Mouse (Mus musculus): ENCODE results near the gene Cass4. TPM values are rescaled to one million over a fixed set of nuclear protein-coding genes. Genes with fewer than 3 reads are reported as not detected.
A peak's percentile ranks its signal among the peaks of the same experiment; 100 is the strongest.

Gene Cass4
- polyA plus RNA-seq, 1 experiment from 2014 or later, result 0.31 TPM

DNA sequence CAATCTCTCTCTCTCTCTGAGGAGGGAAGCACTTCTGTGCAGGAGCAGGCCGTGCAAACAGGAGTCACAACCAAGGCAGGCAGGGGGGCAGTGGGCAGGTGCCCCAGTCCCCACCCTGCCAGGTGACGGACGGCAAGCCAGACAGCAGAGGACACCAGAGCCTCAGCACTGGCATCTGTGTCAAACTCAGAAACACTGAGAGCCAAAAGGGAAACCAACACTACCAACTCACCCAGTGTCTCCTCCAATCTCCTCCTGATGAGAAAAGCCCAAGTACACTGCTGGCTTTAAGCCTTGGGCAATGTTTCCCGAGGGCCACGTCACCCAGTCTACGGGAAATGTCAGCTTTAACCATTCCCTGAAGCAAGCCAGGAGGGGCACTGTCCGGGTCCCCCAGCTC, 30.4 kb upstream of the Cass4 start:
- Histone ChIP-seq H3K9ac (replicated peaks) (no peak overlapping the region), H3K4me2 (replicated peaks) (no peak overlapping the region), H3K9me3 (no peaks in the 10 kb centered on the region), H3K4me3 (no peak overlapping the region), H3K27ac (replicated peaks) (no peak overlapping the region), H3K27me3 (no peaks in the 10 kb centered on the region), H3K4me1 (peaks cover 9% of the 10 kb centered on the region), H3K36me3 (peaks cover 90% of the 10 kb centered on the region)
- no peak for ATAC-seq (ENCODE audit: low FRiP score, low read depth)
- WGBS, result 87% methylated on average over 7 of the region's 7 CpGs

DNA sequence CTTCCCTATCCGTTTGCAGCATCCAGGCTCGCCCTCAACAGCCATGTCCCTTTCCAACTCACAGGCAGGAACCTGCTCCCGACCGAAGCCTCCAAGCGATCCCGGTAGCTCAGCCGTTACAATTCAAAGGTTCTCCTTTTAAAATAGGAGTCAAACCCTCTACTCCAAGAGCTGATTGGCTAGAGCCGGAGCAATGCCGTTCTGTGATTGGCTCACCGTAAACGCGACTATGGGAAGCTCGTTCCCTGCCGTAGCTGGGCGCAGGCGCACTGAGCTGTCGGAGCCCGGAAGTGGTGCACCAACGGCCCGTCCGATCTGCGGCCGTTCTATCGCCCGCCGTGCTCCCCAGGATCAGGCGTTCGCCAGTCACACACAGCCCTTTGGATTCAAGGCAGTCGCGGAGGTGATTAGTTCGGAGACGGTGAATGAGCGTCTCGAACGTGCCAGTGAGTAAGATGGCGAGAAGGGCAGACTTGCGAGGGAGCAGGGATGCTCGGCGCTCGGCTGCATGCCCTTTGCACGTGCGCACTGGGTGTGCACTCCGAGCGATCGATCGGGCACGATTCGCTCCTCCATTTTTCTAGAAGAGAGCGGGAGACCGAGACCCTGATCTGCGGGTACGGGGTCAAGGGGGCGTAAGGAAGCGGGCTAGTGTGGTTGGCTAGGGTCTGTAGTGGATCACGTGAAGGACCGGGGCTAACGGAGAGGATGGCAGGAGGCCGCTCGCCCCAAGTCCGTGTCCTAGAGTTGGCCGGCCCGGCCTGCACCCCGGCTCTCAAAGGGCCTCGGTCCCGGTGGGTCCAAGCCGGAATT, 23.0 kb upstream of the Cass4 start, which contains the start of the genes Aurka and Cstf1:
Gene Aurka, minus strand, starts transcription at position 125 of the 813 bp plus-strand sequence.
Gene Cstf1, plus strand, starts transcription at position 271 of the 813 bp plus-strand sequence.
- peak within 1 kb of the TSS; percentile 78 for H3K27ac ChIP-seq (replicated peaks)
- H3K4me1 ChIP-seq, result peaks cover 33% of the 10 kb centered on the region
- H3K4me3 ChIP-seq, result peak within 1 kb of the TSS; percentile 95
- no peaks in the 10 kb centered on the region for H3K27me3 ChIP-seq
- under 1% methylated on average over 66 of the region's 66 CpGs for WGBS
- peaks cover 46% of the 10 kb centered on the region for H3K36me3 ChIP-seq
- peak within 1 kb of the TSS; percentile 69 for H3K4me2 ChIP-seq (replicated peaks)
- H3K9ac ChIP-seq (replicated peaks), result peak within 1 kb of the TSS; percentile 89
- no peaks in the 10 kb centered on the region for H3K9me3 ChIP-seq
- peak; percentile 97 for ATAC-seq (ENCODE audit: low FRiP score, low read depth)

DNA sequence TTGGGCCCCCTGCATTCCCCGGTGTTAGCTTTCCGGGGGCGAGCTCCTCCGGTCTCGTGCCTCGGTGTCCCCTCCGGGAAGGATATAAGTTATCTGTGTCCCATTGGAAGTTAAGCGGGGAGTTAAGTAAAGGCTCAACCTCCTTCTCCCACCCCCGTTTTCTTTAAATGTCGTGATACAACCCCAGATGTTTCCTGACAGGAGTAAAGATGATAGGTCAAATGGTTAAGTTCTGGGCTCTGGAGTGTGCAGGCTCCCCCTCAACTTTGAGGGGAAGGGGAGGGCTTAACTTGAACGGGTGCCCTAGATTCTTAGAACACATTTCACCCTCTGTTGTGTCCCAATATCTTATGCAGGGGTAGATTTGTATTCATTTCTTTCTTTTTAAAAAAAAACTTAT, 22.3 kb upstream of the Cass4 start:
- H3K9ac ChIP-seq (replicated peaks), result peak overlapping the region; percentile 89
- no peaks in the 10 kb centered on the region for H3K27me3 ChIP-seq
- ATAC-seq (ENCODE audit: low FRiP score, low read depth), result 0 out of 2 replicates have a peak, but pooled peaks have one; percentile 0
- peak overlapping the region; percentile 69 for H3K4me2 ChIP-seq (replicated peaks)
- H3K36me3 ChIP-seq, result peaks cover 47% of the 10 kb centered on the region
- H3K9me3 ChIP-seq, result no peaks in the 10 kb centered on the region
- 0% methylated on average over 11 of the region's 11 CpGs for WGBS
- peak overlapping the region; percentile 78 for H3K27ac ChIP-seq (replicated peaks)
- H3K4me3 ChIP-seq, result peak overlapping the region; percentile 95
- H3K4me1 ChIP-seq, result peaks cover 33% of the 10 kb centered on the region

DNA sequence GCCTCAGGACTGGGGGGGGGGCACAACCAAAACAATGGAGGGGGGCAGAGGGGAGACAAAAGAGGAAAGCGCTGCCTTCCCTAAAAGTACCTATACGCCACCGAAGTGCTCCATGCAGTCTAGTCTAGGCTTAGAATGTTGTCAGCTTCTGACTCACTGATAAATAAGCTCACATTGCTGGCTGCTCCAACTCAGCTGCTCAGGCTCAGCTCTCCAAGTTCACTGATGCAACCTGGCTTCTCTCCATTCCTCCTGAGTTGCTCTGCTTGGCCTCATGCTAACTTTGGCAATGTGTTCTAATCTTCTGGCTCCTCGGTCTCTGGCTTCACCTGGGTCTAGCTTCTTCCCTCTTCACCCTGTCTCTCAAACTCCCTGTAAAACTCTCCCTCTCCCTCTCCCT, 17.0 kb upstream of the Cass4 start:
- Histone ChIP-seq H3K4me2 (replicated peaks) (no peak overlapping the region), H3K9me3 (no peaks in the 10 kb centered on the region), H3K27ac (replicated peaks) (no peak overlapping the region), H3K4me3 (no peak overlapping the region), H3K36me3 (peaks cover 87% of the 10 kb centered on the region), H3K9ac (replicated peaks) (no peak overlapping the region), H3K4me1 (peaks cover 6% of the 10 kb centered on the region), H3K27me3 (no peaks in the 10 kb centered on the region)
- no peak for ATAC-seq (ENCODE audit: low FRiP score, low read depth)
- 97% methylated on average over 4 of the region's 4 CpGs for WGBS

DNA sequence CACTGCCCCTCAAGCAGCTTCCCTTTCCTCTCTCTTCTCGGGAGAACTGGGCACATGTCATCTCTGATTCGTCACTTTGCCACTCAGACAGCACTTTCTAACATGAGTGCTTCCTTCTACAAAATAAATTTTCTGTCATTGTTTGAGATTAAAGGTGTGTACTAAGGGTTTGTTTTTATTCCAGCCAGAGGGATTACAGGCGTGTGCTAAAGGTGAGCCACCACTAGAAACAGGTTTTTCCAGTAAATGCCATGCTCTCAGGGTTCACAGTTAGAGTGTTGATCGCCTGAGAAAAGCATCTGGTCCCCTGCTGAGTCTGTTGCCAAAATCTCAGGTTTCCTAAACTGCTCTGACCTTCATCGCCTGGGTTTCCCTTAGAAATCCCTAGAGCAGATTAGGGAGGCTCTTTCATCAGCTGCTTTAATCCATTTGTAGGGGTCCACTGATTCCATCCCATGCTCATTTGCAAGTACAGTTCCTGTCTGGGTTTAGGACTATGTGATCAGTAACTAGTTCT, 16.5 kb upstream of the Cass4 start:
- peaks cover 92% of the 10 kb centered on the region for H3K36me3 ChIP-seq
- H3K9ac ChIP-seq (replicated peaks), result no peak overlapping the region
- WGBS, result 69% methylated on average over 5 of the region's 5 CpGs

DNA sequence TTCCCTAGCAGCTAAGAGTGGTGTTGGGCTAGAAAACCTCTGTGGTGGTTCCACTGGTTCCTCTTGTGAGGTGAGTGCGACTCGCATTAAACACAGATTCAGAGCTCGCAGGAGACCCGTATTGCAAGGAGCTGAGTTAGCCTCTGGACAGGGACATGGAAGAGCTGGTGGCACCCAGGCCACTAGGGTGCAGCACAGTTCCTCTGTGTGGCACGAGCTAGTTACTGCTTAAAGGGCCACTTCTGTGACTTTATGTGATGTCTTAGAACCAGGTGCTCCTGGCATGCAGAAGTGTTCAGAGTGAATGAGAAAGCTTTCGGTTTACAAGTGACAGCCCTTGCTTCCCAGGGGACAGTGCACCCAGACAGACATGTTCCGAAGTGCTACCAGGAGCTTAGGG, 15.3 kb upstream of the Cass4 start:
- no peaks in the 10 kb centered on the region for H3K9me3 ChIP-seq
- 75% methylated on average over 7 of the region's 7 CpGs for WGBS
- no peak overlapping the region for H3K4me3 ChIP-seq
- no peaks in the 10 kb centered on the region for H3K27me3 ChIP-seq
- peaks cover 93% of the 10 kb centered on the region for H3K36me3 ChIP-seq
- no peak overlapping the region for H3K4me2 ChIP-seq (replicated peaks)
- H3K27ac ChIP-seq (replicated peaks), result no peak overlapping the region
- ATAC-seq (ENCODE audit: low FRiP score, low read depth), result no peak
- H3K9ac ChIP-seq (replicated peaks), result no peak overlapping the region
- no peaks in the 10 kb centered on the region for H3K4me1 ChIP-seq

More for the DNA sequence above, 16.5 kb upstream of the Cass4 start:
- no peak overlapping the region for H3K4me2 ChIP-seq (replicated peaks)
- H3K4me1 ChIP-seq, result 0 out of 2 replicates have a peak, but pooled peaks cover 1% of the 10 kb centered on the region
- no peaks in the 10 kb centered on the region for H3K9me3 ChIP-seq
- no peak for ATAC-seq (ENCODE audit: low FRiP score, low read depth)
- H3K27ac ChIP-seq (replicated peaks), result no peak overlapping the region
- H3K27me3 ChIP-seq, result no peaks in the 10 kb centered on the region
- H3K4me3 ChIP-seq, result no peak overlapping the region

DNA sequence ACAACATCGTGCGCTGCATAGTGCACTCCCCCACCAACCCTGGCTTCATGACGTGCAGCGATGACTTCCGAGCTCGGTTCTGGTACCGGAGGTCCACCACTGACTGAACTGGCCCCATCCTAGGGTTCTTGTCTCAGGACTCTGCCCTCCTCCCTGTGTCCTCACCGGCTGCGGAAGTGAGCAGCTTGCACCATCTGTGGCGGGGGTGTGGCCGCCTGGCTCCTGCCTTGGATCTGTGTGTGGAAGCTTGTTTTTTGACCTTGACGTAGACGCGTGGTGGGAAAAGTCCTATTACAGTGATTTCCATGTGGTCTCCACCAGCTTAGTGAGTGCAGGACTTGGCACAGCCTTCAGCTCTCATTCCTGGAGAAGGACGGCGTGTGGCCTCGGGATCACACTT, 13.1 kb upstream of the Cass4 start:
- Histone ChIP-seq H3K36me3 (peaks cover 72% of the 10 kb centered on the region), H3K4me2 (replicated peaks) (no peak overlapping the region), H3K9ac (replicated peaks) (no peak overlapping the region), H3K9me3 (no peaks in the 10 kb centered on the region), H3K27ac (replicated peaks) (no peak overlapping the region), H3K27me3 (no peaks in the 10 kb centered on the region), H3K4me3 (no peak overlapping the region), H3K4me1 (no peaks in the 10 kb centered on the region)
- ATAC-seq (ENCODE audit: low FRiP score, low read depth), result no peak
- 96% methylated on average over 17 of the region's 17 CpGs for WGBS

DNA sequence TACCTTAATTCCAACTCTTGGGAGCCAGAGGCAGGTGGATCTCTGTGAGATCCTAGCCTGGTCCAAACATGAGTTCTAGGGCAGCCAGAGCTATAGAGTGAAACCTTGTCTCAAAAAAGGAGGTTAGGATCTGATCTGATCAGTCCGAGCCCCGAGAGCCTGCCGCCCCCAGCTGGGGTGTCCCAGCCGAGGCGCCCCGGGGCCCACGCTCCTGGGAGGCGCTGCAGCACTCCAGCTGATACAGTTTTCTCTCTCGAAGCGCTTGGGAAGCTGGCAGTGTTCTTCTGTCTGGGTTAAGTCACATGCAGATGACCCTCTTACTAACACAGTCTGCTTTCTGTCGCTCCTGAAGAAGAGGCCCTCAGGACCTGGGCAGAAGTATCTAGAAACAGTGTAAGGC, 12.3 kb upstream of the Cass4 start:
- Histone ChIP-seq H3K4me3 (no peak overlapping the region), H3K36me3 (peaks cover 63% of the 10 kb centered on the region), H3K4me2 (replicated peaks) (no peak overlapping the region), H3K9ac (replicated peaks) (no peak overlapping the region), H3K27me3 (no peaks in the 10 kb centered on the region), H3K4me1 (no peaks in the 10 kb centered on the region), H3K9me3 (no peaks in the 10 kb centered on the region), H3K27ac (replicated peaks) (no peak overlapping the region)
- 93% methylated on average over 11 of the region's 11 CpGs for WGBS
- ATAC-seq (ENCODE audit: low FRiP score, low read depth), result no peak

DNA sequence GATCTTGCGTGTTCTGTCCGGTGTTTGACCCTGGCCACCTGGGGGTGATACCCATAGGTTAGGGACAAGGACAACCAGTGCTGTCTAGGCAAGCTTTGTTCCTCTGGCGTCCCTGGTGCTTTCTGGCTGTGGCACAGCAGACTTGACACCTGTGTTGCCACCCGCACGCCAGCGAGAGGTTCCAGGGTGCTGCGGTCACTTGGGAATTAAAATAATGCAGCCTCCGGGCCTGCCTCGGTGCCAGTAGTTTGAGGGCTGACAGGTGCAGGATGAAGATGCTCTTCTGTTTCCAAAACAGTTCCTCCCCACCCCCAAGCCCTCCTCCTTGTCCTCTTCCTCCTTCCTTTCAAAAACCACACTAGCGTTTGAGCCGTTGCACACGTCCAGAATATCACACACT, 11.7 kb upstream of the Cass4 start:
- H3K4me2 ChIP-seq (replicated peaks), result no peak overlapping the region
- H3K9me3 ChIP-seq, result no peaks in the 10 kb centered on the region
- no peak for ATAC-seq (ENCODE audit: low FRiP score, low read depth)
- no peak overlapping the region for H3K27ac ChIP-seq (replicated peaks)
- peaks cover 58% of the 10 kb centered on the region for H3K36me3 ChIP-seq
- no peak overlapping the region for H3K4me3 ChIP-seq
- no peaks in the 10 kb centered on the region for H3K4me1 ChIP-seq
- WGBS, result 90% methylated on average over 12 of the region's 12 CpGs
- no peaks in the 10 kb centered on the region for H3K27me3 ChIP-seq
- H3K9ac ChIP-seq (replicated peaks), result no peak overlapping the region

DNA sequence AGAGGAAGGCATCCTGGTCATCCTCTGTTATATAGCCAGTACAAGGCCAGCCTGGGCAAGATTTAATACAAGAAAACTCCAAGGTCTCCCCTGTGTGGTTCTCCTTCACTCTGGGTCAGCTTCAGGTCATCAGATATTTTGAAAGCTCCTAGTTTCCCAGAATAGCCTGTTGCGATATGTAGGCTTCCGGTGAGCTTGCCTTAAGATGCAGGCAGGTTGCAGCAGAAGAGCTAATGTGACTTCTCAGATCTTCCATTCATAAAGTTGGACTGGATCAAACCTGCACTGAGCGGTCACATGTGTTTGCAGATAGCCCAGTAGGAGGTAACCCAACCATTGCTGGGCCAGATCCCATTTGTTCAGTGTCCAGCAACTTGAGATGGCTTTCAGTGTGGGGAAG, 8.9 kb upstream of the Cass4 start:
- Histone ChIP-seq H3K9ac (replicated peaks) (no peak overlapping the region), H3K4me3 (no peak overlapping the region), H3K27ac (replicated peaks) (no peak overlapping the region), H3K9me3 (no peaks in the 10 kb centered on the region), H3K4me1 (no peaks in the 10 kb centered on the region), H3K36me3 (peaks cover 30% of the 10 kb centered on the region), H3K27me3 (no peaks in the 10 kb centered on the region), H3K4me2 (replicated peaks) (no peak overlapping the region)
- 86% methylated on average over 3 of the region's 3 CpGs for WGBS
- ATAC-seq (ENCODE audit: low FRiP score, low read depth), result no peak

DNA sequence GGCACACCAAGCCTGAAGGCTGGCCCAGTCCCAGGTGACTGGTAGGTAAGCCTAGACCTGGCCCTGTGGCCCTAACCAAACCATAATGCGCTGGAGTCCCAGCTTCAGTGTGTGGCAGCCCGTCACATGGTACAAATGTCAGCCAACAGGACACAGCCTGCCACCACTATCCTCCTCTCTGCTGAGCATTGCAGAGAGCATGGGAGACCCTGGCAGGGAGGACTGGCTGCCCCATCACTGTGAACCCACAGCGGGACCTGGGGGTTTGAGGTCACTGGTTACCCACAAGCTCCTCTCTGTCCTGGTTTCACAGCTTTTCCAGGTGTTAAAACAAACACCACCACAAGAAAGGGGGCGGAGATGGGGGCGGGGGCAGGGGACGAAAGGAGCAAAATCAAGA, 3.3 kb upstream of the Cass4 start:
- Histone ChIP-seq H3K9me3 (no peaks in the 10 kb centered on the region), H3K4me3 (no peak overlapping the region), H3K36me3 (no peaks in the 10 kb centered on the region), H3K9ac (replicated peaks) (no peak overlapping the region), H3K27ac (replicated peaks) (no peak overlapping the region), H3K4me1 (no peaks in the 10 kb centered on the region), H3K4me2 (replicated peaks) (no peak overlapping the region), H3K27me3 (no peaks in the 10 kb centered on the region)
- no peak for ATAC-seq (ENCODE audit: low FRiP score, low read depth)
- 43% methylated on average over 6 of the region's 6 CpGs for WGBS

DNA sequence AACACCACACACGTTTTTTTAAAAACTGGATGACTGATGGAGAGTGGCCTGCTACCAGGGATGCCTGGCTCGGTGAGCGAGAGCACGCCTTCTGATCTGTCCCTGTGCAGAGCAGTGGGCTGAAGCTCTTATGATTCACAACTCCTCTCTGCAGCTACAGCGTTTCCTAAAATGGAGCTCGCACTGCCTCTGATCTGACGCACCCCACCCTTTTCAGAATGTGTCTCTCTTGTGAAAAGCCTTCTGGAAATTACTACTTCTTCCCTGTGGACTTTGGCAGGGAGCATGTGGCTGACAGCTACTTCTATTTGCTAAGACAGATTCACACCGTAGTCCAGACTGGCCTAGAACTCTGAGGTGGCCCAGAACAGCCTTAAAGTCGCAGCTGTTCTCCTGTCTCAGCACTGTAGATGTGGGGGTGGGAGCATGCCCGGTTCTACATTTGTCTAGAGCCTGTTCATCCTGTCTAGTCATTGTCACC, 1.5 kb upstream of the Cass4 start:
- ATAC-seq (ENCODE audit: low FRiP score, low read depth), result no peak
- Histone ChIP-seq H3K4me1 (peaks cover 5% of the 10 kb centered on the region; the same call in 1 of the 2 replicates), H3K4me3 (no peak overlapping the region), H3K4me2 (replicated peaks) (no peak overlapping the region), H3K36me3 (no peaks in the 10 kb centered on the region), H3K27ac (replicated peaks) (no peak overlapping the region), H3K27me3 (no peaks in the 10 kb centered on the region), H3K9ac (replicated peaks) (no peak overlapping the region), H3K9me3 (no peaks in the 10 kb centered on the region)
- WGBS, result 81% methylated on average over 10 of the region's 10 CpGs

Data from midbrain, embryonic 12.5 days (tissue).